Comparison of ENCODE assay signal across 26 mouse cellular contexts in the genomic region with DNA sequence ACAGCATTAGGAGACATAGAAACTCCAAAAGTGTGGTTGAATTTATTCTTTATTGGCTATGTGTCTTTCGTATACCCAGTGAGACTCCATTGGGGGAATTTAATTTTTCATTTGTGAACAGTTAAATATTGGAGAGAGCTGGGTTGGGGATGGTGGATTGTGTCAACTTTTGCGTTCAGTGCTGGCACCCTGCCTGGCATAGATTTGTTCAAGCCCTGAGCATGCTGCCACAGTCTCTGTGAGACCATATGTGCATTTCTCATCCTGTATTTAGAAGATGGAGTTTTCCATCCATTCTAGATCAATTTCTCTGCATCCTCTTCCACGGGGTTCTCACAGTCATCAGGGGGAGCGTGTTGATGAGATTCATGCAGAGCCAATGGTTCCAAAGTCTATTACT.
DNase-seq lines count a peak whose midpoint lies in the region; ATAC-seq lines count a peak whose summit lies in the region.
"Had no signal": no experiment of that assay in that cellular context is flagged by ENCODE, and none has a peak within 500 bp of the region (broad histone marks: within the 10 kb centered on the region; RNA-seq: fewer than 3 reads in every experiment).

No protein-coding gene starts in this region.

- H3K4me3 ChIP-seq in forebrain, embryonic 16.5 days (replicated peaks; ENCODE audit: low read length) = no peak overlapping the region
- H3K4me3 ChIP-seq: heart, embryonic 15.5 days; hindbrain, embryonic 10.5 days; limb, embryonic 10.5 days; neural tube, embryonic 12.5 days had no signal

- H3K36me3 ChIP-seq in forebrain, embryonic 16.5 days (ENCODE audit: control insufficient read depth, insufficient read depth) = no peaks in the 10 kb centered on the region
- H3K36me3 ChIP-seq: G1E; heart, embryonic 15.5 days; hindbrain, embryonic 10.5 days; limb, embryonic 10.5 days; neural tube, embryonic 12.5 days had no signal

- no peak overlapping the region for H3K9ac ChIP-seq in forebrain, embryonic 16.5 days (replicated peaks; ENCODE audit: low read depth, low read length)
- H3K9ac ChIP-seq: heart, embryonic 15.5 days; neural tube, embryonic 12.5 days had no signal

- no peaks in the 10 kb centered on the region for H3K9me3 ChIP-seq in forebrain, embryonic 16.5 days (ENCODE audit: control insufficient read depth, low read length)
- H3K9me3 ChIP-seq: heart, embryonic 15.5 days; hindbrain, embryonic 10.5 days; limb, embryonic 10.5 days; neural tube, embryonic 12.5 days had no signal

- DNase-seq in cerebellum, postnatal 10 days = peak; percentile 58 to 79
- DNase-seq in cerebellum, adult 9-11 months = no peak
- peak; percentile 44 for DNase-seq in layer of hippocampus, adult 11-12 months (ENCODE audit: low spot score)
- DNase-seq in layer of hippocampus, adult 9-10 months (ENCODE audit: low spot score) = no peak
- peak; percentile 14 to 60 for DNase-seq in layer of hippocampus, postnatal 25 days (ENCODE audit: extremely low spot score in 1 of 2, low spot score in 1 of 2)
- no peak for DNase-seq in thymus, postnatal 4 days
- no peak for DNase-seq in urinary bladder, postnatal 10 days (ENCODE audit: low spot score)
- DNase-seq: cerebellum, adult 8-10 months; embryo, embryonic 11 days; gastrocnemius, postnatal 10 days; heart, adult 18-20 months; kidney, adult 9 months; kidney, postnatal 4 days; lung, adult 2 months; lung, postnatal 4 days; thymus, adult 2 months had no signal

- H3K27ac ChIP-seq in forebrain, embryonic 16.5 days (ENCODE audit: low read length) = 0 out of 2 replicates have a peak overlapping the region, but pooled peaks have one; percentile 29
- H3K27ac ChIP-seq: heart, embryonic 15.5 days; hindbrain, embryonic 10.5 days; limb, embryonic 10.5 days; neural tube, embryonic 12.5 days had no signal

- ATAC-seq in forebrain, embryonic 16.5 days = peak; percentile 93
- ATAC-seq: CD4-positive, CD25-positive, alpha-beta regulatory T cell, adult 4 months; inflammation-experienced regulatory T-cells, adult 6 months had no signal

- H3K4me1 ChIP-seq in forebrain, embryonic 16.5 days (replicated peaks; ENCODE audit: control insufficient read depth, insufficient read depth, low read length) = no peaks in the 10 kb centered on the region; the same call in 1 of the 2 replicates
- H3K4me1 ChIP-seq: heart, embryonic 15.5 days; hindbrain, embryonic 10.5 days; limb, embryonic 10.5 days; neural tube, embryonic 12.5 days had no signal

- no peaks in the 10 kb centered on the region for H3K27me3 ChIP-seq in forebrain, embryonic 16.5 days (replicated peaks; ENCODE audit: control insufficient read depth, insufficient read depth, low read length)
- H3K27me3 ChIP-seq: heart, embryonic 15.5 days; neural tube, embryonic 12.5 days had no signal

- no peak overlapping the region for H3K4me2 ChIP-seq in forebrain, embryonic 16.5 days (ENCODE audit: low read length)
- H3K4me2 ChIP-seq: heart, embryonic 15.5 days; liver, embryonic 11.5 days; midbrain, embryonic 11.5 days; neural tube, embryonic 12.5 days had no signal

- 53% methylated on average over 4 of the region's 4 CpGs for WGBS in forebrain, embryonic 16.5 days

Comparison
In these comparisons a context has a peak if more than half of its experiments do, and no peak if none do; other contexts are left out.
1. DNase-seq: peak in cerebellum, postnatal 10 days (2 of 2), layer of hippocampus, adult 11-12 months (single experiment) and layer of hippocampus, postnatal 25 days (2 of 2); none in cerebellum, adult 9-11 months (single experiment), layer of hippocampus, adult 9-10 months (single experiment), thymus, postnatal 4 days (single experiment) and urinary bladder, postnatal 10 days (single experiment).